Mouse (Mus musculus): ENCODE data around the gene Opn5. TPM values are rescaled to one million over a fixed set of nuclear protein-coding genes. Genes with fewer than 3 reads are reported as not detected.
A peak's percentile ranks its signal among the peaks of the same experiment; 100 is the strongest.

Opn5 gene
- not detected in 2 replicates for polyA plus RNA-seq (2015; fragmentation: Nextera tagmentation; extraction: Ambion mirVana)

- H3K9ac ChIP-seq = no peak within 1 kb of the TSS
- no peaks in the 10 kb centered on the region for H3K27me3 ChIP-seq
- no peak within 1 kb of the TSS for H3K4me2 ChIP-seq
- H3K36me3 ChIP-seq = no peaks in the 10 kb centered on the region
- H3K4me1 ChIP-seq = no peaks in the 10 kb centered on the region
- no peak within 1 kb of the TSS for H3K4me3 ChIP-seq
- no peaks in the 10 kb centered on the region for H3K9me3 ChIP-seq
- WGBS = 70% methylated on average over 8 of the region's 8 CpGs
- H3K27ac ChIP-seq = no peak within 1 kb of the TSS
- no peak for ATAC-seq (ENCODE audit: borderline replicate concordance, extremely low read depth, low FRiP score, low TSS enrichment)
Observed at GRCm38 (mm10) chr17:42611295-42611694, at the start of gene Opn5. TSS of gene Opn5 (minus strand) at chr17:42611395.

GRCm38 (mm10) chr17:42658634-42659422, 47.6 kb upstream of the Opn5 start:
- Histone ChIP-seq H3K4me1 (no peaks in the 10 kb centered on the region), H3K4me3 (no peak overlapping the region), H3K9ac (no peak overlapping the region), H3K27me3 (no peaks in the 10 kb centered on the region), H3K9me3 (no peaks in the 10 kb centered on the region), H3K4me2 (peak overlapping the region; percentile 22; the same call in 1 of the 2 replicates), H3K36me3 (no peaks in the 10 kb centered on the region), H3K27ac (no peak overlapping the region)
- no peak; the same call in 1 of the 2 replicates for ATAC-seq (ENCODE audit: borderline replicate concordance, extremely low read depth, low FRiP score, low TSS enrichment)
- WGBS = 19% methylated on average over 14 of the region's 14 CpGs

DNA sequence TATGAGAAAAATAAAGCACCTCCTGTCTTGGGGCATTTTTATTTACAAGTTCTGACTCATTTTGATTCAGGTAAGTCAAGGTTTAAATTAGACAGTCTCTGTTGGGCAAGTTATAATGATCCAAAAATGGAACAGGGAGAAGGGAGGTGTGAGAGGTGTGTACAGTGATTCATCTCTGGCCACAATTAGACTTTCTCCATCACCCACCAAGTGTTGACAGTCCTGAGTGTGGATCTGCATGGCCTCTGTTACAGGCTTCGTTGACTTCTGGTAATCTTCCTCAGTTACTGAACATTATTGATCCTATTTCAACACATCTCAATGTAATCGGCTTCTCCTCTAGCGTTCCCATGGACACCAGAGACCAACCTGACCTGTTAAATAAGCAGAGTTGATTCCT, 32.2 kb upstream of the Opn5 start:
- H3K27me3 ChIP-seq = no peaks in the 10 kb centered on the region
- no peaks in the 10 kb centered on the region for H3K36me3 ChIP-seq
- ATAC-seq (ENCODE audit: borderline replicate concordance, extremely low read depth, low FRiP score, low TSS enrichment) = no peak
- H3K4me2 ChIP-seq = no peak overlapping the region
- H3K4me3 ChIP-seq = no peak overlapping the region
- no peaks in the 10 kb centered on the region for H3K4me1 ChIP-seq
- 74% methylated on average over 3 of the region's 3 CpGs for WGBS
- H3K27ac ChIP-seq = no peak overlapping the region
- H3K9me3 ChIP-seq = no peaks in the 10 kb centered on the region
- H3K9ac ChIP-seq = no peak overlapping the region

DNA sequence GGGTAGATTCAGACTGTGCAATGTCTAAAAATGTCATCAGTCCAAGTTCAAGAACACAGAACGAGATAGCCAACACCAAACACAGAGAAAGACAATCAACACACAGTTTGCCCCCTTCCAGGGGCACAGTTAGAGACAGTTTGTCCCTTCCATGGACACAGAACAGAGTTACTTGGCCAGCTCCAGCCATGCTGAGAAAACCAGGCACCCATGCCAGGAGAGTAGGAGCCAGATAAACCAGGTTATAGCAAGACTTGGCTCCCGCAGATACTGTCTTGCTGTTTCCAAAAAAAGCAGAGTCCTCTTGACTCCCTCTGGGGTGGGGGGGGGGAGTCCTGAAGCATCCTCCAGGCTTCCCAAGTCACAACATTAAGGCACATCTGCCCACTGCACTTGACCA, 19.0 kb upstream of the Opn5 start:
- Histone ChIP-seq H3K9ac (no peak overlapping the region), H3K4me2 (no peak overlapping the region), H3K9me3 (no peaks in the 10 kb centered on the region), H3K27me3 (no peaks in the 10 kb centered on the region), H3K4me1 (no peaks in the 10 kb centered on the region), H3K36me3 (no peaks in the 10 kb centered on the region), H3K4me3 (no peak overlapping the region), H3K27ac (no peak overlapping the region)
- no peak for ATAC-seq (ENCODE audit: borderline replicate concordance, extremely low read depth, low FRiP score, low TSS enrichment)
- 62% methylated on average over 2 of the region's 2 CpGs for WGBS

DNA sequence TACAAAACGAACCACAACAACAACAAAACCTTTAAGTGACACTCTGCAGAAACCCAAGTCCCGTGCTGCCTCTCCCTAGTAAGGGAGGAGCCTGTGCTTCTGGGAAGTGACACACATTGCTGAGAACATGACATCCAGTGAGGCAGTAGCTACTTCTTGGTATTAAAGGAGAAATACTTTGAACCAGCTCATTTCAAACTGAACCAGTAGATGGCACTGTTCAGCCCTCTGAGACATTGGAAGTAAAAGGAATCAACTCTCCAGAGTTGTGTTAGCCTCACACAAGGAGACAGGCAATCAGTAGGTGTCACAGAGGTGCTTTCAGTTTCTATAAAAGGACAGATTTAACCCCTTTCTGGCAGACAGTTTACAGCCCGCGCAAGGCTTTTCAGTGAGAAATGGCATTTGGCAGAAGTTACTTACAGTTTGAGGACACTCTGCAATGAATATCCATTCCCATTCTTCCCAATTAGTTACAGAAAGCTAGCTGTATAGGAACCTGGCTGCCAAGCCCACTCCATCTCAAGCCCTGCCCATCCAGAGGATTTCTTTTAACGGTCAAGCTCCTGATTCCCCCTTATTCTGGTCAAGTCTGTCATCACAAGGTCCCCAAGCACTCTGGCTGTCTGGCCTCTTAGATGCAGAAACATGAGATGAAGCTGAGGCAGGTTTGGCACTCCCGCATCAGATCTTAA, 2.0 kb upstream of the Opn5 start:
- Histone ChIP-seq H3K27ac (no peak overlapping the region), H3K27me3 (no peaks in the 10 kb centered on the region), H3K36me3 (no peaks in the 10 kb centered on the region), H3K4me3 (no peak overlapping the region), H3K9me3 (no peaks in the 10 kb centered on the region), H3K9ac (no peak overlapping the region), H3K4me1 (no peaks in the 10 kb centered on the region), H3K4me2 (no peak overlapping the region)
- no peak for ATAC-seq (ENCODE audit: borderline replicate concordance, extremely low read depth, low FRiP score, low TSS enrichment)
- 30% methylated on average over 6 of the region's 6 CpGs for whole genome bisulfite sequencing

GRCm38 (mm10) chr17:42608270-42608669, 2.9 kb downstream of the Opn5 start:
- no peak for ATAC-seq (ENCODE audit: borderline replicate concordance, extremely low read depth, low FRiP score, low TSS enrichment)
- Histone ChIP-seq H3K4me3 (no peak overlapping the region), H3K4me2 (no peak overlapping the region), H3K9me3 (no peaks in the 10 kb centered on the region), H3K9ac (no peak overlapping the region), H3K27ac (no peak overlapping the region), H3K4me1 (no peaks in the 10 kb centered on the region), H3K36me3 (no peaks in the 10 kb centered on the region), H3K27me3 (no peaks in the 10 kb centered on the region)
- 50% methylated on average over 3 of the region's 3 CpGs for WGBS

- no peak overlapping the region for H3K4me2 ChIP-seq
Observed at GRCm38 (mm10) chr17:42602829-42603784, 8.1 kb downstream of the Opn5 start.

GRCm38 (mm10) chr17:42586486-42586885, 24.7 kb downstream of the Opn5 start:
- Histone ChIP-seq H3K4me2 (no peak overlapping the region), H3K9ac (no peak overlapping the region), H3K4me3 (no peak overlapping the region), H3K27me3 (no peaks in the 10 kb centered on the region), H3K27ac (no peak overlapping the region), H3K9me3 (no peaks in the 10 kb centered on the region), H3K4me1 (no peaks in the 10 kb centered on the region), H3K36me3 (no peaks in the 10 kb centered on the region)
- no peak for ATAC-seq (ENCODE audit: borderline replicate concordance, extremely low read depth, low FRiP score, low TSS enrichment)
- 61% methylated on average over 1 of the region's 1 CpGs for WGBS

More at GRCm38 (mm10) chr17:42602829-42603784, 8.1 kb downstream of the Opn5 start:
- ATAC-seq (ENCODE audit: borderline replicate concordance, extremely low read depth, low FRiP score, low TSS enrichment) = peak; percentile 75; the same call in 1 of the 2 replicates
- 24% methylated on average over 15 of the region's 15 CpGs for WGBS
- no peaks in the 10 kb centered on the region for H3K4me1 ChIP-seq
- no peaks in the 10 kb centered on the region for H3K9me3 ChIP-seq
- H3K27me3 ChIP-seq = no peaks in the 10 kb centered on the region
- H3K27ac ChIP-seq = no peak overlapping the region
- H3K4me3 ChIP-seq = no peak overlapping the region
- H3K9ac ChIP-seq = no peak overlapping the region
- no peaks in the 10 kb centered on the region for H3K36me3 ChIP-seq

DNA sequence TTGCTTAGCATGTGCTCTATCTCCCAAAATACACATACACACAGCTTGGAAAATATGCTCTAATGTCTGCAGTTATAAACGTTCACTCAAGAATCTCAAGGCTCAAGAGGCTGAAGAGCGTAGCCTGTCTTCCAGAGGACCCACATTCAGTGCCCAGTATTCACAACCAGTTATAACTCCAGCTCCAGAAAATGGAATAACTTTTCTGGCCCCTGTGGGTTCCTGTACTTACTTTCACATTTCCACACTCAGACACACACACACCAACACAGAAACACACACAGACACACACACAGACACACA, 28.2 kb downstream of the Opn5 start:
- 61% methylated on average over 2 of the region's 2 CpGs for WGBS
- H3K27ac ChIP-seq = no peak overlapping the region
- H3K9ac ChIP-seq = no peak overlapping the region
- no peaks in the 10 kb centered on the region for H3K27me3 ChIP-seq
- H3K9me3 ChIP-seq = no peaks in the 10 kb centered on the region
- ATAC-seq (ENCODE audit: borderline replicate concordance, extremely low read depth, low FRiP score, low TSS enrichment) = no peak
- no peak overlapping the region for H3K4me2 ChIP-seq
- H3K4me1 ChIP-seq = no peaks in the 10 kb centered on the region
- no peaks in the 10 kb centered on the region for H3K36me3 ChIP-seq
- no peak overlapping the region for H3K4me3 ChIP-seq

DNA sequence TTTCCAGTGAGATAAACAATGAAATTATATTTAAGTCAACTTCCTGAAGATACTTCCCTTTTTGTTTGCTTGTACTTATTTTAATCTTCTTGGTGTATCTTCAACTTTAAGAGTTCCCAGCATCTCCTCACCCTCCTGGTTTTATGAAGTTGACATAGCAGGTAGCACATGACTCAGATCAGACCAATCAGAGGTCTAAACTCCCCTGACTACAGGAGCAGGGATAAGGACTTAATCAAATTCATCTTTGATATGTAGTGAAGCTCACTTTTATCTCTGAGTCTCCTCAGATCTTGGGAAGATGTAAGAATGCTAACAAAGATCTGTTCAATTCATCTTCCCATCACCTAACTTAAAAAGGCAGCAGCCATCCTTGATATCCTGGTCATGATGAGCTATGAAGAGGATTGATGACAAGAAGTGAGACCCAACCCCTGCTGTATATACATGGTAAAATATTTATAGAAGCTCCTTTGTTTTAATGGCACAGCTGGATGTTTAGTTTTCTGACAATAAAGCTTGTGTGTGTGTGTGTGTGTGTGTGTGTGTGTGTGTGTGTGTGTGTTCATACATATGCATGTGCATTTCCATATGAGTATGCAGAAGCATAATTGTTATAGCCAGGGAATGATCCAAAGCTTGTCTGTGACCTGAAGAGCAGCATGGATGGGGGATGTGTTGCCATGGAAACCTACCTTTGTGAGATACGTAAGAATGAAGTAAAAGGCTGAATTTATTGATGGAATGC, 28.7 kb downstream of the Opn5 start:
- Histone ChIP-seq H3K27ac (no peak overlapping the region), H3K9me3 (no peaks in the 10 kb centered on the region), H3K27me3 (no peaks in the 10 kb centered on the region), H3K4me3 (no peak overlapping the region), H3K4me2 (no peak overlapping the region), H3K9ac (no peak overlapping the region), H3K36me3 (no peaks in the 10 kb centered on the region), H3K4me1 (no peaks in the 10 kb centered on the region)
- ATAC-seq (ENCODE audit: borderline replicate concordance, extremely low read depth, low FRiP score, low TSS enrichment) = no peak
- 38% methylated on average over 1 of the region's 1 CpGs for WGBS

- no peak for ATAC-seq (ENCODE audit: borderline replicate concordance, extremely low read depth, low FRiP score, low TSS enrichment)
- H3K27ac ChIP-seq = no peak overlapping the region
- H3K9me3 ChIP-seq = no peaks in the 10 kb centered on the region
- no peak overlapping the region for H3K4me3 ChIP-seq
- no peaks in the 10 kb centered on the region for H3K4me1 ChIP-seq
- no peak overlapping the region for H3K9ac ChIP-seq
- 81% methylated on average over 4 of the region's 4 CpGs for WGBS
- no peaks in the 10 kb centered on the region for H3K27me3 ChIP-seq
- H3K36me3 ChIP-seq = no peaks in the 10 kb centered on the region
- H3K4me2 ChIP-seq = no peak overlapping the region
Observed at GRCm38 (mm10) chr17:42580623-42581022, 30.6 kb downstream of the Opn5 start.
